Mouse (Mus musculus) brain, adult 2 months (tissue): Measurements from ENCODE around the gene G0s2.

Experiments
- DNase-seq: peaks from one replicate; pipeline ENCODE4 v3.0.0; 2011; ENCODE audit warnings: low read depth, low spot score

G0s2 gene

DNA sequence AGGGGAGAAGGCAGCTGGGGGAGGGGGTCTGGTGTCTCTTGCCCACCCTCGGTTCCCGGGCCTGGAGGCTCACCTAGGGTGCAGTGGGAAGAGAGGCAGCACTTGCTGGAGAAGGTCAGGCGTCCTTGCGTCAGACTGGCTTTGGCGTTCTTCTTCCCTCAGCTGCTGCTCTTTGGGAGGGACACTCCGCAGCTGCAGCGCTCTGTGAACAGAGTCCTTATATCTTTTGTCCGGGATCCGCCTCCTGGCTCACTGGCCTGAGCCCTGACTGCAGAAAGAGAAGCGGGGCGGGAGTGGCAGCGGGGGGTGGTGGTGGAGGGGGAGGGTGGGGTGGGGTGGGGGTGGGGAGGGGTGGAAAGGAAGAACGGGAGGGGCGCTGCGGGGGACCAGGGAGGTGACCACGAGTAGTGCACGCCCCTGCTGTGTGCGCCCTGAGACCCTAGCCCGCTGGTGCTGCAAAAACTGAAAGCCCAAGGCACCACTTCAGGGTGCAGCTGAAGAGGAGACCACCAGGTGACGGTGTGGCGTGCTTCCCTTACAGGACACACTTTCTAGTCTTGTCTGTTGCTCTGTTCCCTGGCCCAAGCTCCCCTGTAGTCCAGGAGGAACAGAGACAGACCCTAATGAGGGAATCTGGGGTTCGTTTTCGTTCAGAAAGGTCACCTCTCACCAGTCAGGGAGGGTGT lies at the start of gene G0s2:
Gene G0s2 (minus strand): TSS at position 302 of the 686 bp plus-strand sequence.
- peak; percentile 90 for DNase-seq

- peak; percentile 68 for DNase-seq
These were observed 47.4 kb upstream of the G0s2 start for GRCm38 (mm10) chr1:193320398-193320797.

DNA sequence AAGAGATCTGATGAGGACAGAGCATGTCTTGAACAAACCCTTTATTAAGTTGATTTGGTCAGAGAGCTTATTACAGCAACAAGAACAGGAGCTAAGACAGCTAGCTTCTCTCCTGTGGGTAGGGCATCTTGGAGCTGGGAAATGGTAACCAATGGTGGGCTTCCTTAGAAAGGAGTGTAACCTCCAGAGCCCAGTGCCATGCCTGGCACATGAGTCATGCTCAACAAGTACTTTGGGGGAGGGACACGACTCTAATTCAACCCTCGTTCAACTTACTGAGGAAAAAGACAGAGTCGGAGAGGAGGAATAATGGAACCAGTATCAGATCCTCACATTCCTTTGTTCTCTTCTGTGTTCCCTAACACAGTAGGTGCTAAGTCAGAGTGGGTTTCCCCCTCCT lies 46.7 kb upstream of the G0s2 start:
- DNase-seq = no peak

- peak; percentile 94 for DNase-seq
These were observed 44.1 kb upstream of the G0s2 start for GRCm38 (mm10) chr1:193317159-193317559.

DNA sequence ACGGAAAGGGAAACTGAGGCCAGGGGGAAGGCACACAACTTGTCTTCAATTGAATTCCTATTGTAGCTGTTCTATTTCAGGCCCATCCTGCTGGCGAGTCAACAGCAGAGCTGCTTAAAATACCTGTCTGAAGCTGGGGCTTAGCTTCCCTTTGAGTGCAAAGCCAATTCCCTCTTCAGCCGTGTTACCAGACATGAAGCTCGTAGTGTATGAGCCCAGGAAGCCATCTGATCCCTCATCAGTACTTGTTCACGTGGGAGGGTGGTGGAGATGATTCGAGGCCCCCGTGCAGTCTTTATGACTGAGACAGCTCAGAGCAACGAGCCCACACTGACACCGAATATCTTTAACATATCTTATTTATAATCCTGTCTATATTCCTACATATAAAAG lies 43.3 kb upstream of the G0s2 start:
- DNase-seq = peak; percentile 84

DNA sequence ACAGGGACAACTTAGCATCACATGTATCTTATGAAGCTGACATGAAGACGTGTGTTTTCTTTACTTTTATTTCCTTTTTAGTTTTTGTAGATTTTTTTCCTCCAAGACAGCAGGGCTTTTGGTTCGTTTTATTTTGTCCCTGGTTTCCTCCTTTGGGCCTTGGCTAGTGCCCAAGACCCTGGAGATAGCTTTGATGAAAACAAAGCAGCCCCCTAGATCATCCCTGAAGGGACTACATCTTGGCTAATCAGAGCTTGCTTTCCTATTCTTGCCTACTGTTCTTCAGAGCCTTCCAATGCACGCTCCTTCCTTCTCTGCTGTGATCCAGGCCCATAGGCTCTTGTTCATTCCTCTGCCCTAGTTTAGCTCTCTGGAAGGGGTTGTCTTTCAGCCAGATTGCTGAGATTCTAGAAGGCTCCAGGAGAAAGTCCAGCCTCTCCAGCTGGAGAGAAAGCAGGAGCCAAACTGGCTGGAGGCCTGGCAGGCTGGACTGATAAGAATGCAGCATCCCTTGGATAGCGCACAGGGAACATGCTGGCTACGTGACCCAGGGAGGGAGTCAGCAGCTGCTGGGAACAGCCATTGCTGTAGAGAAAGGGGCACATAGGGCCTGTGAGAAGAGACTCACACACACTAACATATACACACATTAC lies 42.8 kb upstream of the G0s2 start:
- DNase-seq = peak; percentile 98

GRCm38 (mm10) chr1:193311596-193311995 lies 38.6 kb upstream of the G0s2 start:
- DNase-seq = no peak

DNA sequence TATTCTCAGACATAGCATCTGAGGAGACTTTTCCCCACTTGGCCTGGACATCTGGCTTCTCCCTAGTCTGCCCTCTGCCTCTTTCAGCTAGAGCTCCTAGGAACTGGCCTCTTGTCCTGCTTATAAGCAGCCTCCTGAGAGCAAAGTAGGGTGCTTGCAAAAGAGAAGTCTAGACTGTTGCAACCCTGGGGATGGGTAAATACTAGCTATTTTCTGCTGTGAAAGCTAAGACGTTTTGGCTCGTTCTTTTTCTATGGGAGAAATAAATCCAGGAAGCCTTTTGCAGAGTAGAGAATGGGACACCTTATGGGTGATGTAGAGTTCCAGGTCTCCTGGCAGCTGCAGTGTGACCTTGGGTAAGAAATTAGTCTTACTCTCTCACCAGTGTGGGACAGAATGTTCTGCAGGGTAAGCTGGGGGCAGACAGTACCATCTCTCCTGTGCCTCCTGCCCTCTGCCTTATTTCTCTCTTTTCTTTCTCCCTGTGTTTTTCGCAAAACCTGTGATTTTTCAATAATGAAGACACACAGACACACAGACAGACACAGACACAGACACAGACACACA lies 37.6 kb upstream of the G0s2 start:
- DNase-seq = no peak

- no peak for DNase-seq
These were observed 36.9 kb upstream of the G0s2 start for GRCm38 (mm10) chr1:193309785-193310518.

DNA sequence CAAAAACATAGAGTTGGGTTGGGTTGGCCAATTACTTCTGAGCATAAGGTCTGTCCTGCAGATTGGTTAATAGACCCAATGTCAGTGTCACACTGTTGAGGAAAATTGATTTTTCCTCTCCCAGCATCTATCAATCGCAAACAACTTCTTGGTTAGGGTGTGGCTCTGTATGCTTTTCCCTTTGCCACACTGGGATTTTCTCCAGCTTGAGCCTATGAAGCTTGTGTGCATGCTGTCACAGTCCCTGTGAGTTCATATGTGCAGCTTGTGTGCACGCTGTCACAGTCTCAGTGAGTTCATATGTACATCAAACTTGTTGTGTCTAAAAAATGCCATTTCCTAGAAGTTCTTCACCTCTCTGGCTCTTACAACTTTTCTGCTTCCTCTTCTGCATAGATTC lies 33.8 kb upstream of the G0s2 start:
- DNase-seq = no peak

DNA sequence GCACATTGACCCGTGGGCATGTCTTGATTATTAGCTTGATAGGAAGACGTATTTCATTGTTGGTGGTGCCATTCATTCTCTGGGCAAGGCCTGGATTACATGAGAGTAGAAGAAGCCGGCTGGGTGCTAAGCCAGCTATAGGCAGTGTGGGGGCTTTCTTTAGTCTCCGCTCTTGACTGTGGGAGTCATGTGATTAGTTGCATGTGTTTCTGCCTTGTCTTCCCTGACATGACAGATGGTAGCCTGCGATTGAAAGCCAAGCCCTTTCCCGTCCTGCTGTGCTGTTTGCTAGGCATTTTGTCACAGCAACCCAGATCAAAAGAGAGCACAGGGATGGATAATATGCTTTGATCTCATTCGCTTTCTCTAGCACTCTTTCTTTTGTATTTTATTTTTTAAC lies 32.4 kb upstream of the G0s2 start:
- peak; percentile 97 for DNase-seq

GRCm38 (mm10) chr1:193303096-193303495 lies 30.1 kb upstream of the G0s2 start:
- no peak for DNase-seq

DNA sequence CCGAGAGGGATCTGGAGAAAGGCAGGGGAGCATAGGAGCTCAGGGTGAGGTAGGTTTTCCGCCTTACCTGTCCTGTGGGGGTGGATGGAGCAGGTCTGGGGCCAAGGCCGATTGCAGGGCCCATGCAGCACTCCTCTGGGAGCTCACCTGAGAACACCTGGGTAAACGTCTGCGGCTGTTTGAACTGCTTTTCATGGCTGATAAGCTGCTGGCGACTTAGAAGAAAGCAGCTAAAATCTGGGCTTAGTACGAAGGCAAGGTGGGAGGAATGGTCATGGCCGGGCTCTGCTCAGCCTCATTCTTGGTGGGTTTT lies 29.0 kb upstream of the G0s2 start:
- no peak for DNase-seq

DNA sequence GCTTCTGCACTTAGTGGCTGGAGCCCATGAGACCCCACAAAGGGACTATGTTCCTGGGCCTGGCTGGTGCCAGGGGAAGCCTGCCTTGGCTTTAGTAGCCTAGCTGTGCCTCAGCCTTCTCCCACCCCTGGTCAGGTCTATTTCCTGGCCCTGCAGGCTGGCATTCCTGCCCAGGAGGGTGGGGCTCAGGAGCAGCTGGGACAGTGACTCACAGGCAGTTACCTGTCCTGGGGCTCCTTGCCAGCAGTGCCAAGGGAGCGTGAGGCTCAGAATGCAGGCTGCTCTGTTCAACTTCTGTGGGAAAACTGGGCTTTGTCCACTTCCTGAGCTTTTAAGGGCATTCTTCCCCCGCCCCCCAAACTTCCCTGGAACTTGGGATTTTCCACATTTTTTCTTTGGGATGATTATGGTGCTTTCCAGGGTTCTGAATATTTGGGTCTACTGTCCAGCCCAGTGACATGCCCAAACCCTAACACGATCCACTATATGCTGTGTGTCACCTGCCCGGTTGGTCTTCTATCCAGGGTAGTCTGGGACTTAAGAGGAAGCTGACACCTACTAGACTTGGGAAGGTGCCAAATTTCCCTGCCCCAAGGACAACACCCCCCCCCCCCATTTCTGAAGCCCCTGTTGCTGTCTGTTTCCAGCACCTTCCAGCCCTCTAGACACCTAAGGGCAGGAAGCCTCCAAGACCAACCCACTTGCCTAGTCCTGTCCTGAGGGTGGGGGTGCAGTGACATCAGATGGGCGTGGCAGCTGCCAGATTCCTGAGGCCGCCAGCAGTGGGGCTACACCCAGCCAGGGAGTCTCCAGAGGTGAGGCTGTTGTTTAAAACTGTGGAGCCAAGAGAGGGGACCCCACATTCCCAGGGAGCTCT lies 28.4 kb upstream of the G0s2 start:
- peak; percentile 80 for DNase-seq

DNA sequence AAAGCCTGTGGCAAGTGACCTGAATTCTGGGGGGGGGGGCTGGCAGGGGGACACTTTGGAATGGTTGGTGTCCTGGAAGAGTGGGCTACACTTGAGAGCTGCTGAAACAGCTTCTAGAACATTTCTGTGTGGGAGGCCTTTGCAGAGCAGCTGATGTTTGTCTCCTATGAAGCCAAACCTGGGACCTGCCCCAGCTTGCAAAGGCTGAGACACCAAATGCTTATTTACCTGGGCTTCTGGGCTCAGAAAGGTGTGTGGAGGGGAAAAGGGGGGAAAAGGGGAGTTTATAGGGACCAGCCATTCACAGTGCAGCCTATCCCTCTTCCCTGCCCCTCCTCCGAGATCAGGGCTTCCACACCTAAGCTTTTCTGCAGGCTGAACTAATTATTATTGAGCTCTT lies 27.0 kb upstream of the G0s2 start:
- no peak for DNase-seq

GRCm38 (mm10) chr1:193298141-193298765 lies 25.2 kb upstream of the G0s2 start:
- peak; percentile 65 for DNase-seq

DNA sequence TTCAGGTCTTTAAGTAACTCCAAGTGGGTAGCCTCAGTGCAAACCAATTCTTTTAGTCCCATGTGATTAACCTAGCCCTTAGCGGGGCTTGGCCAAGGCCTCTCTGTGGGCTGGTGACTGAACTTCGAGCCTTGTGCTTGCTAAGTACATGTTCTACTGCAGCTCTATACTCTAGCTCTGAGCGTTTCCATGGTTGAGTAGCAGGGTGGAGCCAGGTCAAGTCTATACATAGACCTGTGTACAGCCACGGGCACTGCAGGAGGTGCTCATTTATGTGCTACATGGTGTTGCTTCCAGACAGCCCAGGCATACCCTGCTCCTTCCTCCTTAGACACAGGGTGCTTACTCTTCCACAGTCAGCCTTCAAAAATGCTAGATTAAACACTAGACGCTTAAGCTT lies 22.9 kb upstream of the G0s2 start:
- DNase-seq = no peak

- no peak for DNase-seq
These were observed 20.9 kb upstream of the G0s2 start for GRCm38 (mm10) chr1:193293926-193294325.

- no peak for DNase-seq
These were observed 20.0 kb upstream of the G0s2 start for GRCm38 (mm10) chr1:193293039-193293438.

DNA sequence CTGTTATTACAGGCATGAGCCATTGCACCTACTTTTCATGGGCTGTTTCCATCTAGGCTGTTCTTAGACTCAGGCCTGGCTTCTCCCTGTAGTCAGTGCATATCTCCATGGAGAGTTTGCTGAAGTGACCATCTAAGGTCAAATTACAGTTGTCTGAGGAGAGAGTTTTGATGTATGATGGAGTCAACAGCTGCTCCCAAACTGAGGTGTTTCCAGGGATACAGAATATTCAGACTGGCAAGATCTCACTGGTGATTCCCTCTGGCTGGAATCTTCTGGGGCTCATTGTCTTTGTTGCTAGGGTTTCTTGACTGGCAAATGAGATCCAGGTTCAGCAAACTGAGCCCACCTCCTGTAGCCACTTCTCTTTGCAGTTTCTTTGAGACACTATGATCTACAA lies 17.7 kb upstream of the G0s2 start:
- no peak for DNase-seq

DNA sequence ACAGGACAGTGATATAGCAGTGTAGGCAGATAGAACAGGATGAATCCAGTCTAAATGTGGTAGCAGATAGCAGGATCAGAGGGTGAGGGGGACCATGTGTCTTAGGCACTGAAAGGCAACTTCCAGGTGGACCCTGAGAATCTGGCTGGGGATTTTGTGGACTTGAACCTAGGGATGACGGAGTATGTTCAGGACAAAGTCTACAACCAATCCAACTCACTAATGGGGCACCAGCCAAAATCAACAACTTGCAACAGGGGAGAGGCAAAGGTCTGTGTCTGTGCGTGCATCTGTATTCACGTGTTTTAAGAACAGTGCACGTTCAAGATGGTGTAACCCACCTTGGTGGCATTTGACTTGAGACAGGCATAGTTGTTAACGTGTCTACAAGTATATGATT lies 16.9 kb upstream of the G0s2 start:
- DNase-seq = no peak
